Mouse (Mus musculus): ENCODE measurements around the gene Oasl1. TPM values are rescaled to one million over a fixed set of nuclear protein-coding genes. Genes with fewer than 3 reads are reported as not detected.

Gene Oasl1
- polyA plus RNA-seq, 1 experiment from 2014 or later = not detected

DNA sequence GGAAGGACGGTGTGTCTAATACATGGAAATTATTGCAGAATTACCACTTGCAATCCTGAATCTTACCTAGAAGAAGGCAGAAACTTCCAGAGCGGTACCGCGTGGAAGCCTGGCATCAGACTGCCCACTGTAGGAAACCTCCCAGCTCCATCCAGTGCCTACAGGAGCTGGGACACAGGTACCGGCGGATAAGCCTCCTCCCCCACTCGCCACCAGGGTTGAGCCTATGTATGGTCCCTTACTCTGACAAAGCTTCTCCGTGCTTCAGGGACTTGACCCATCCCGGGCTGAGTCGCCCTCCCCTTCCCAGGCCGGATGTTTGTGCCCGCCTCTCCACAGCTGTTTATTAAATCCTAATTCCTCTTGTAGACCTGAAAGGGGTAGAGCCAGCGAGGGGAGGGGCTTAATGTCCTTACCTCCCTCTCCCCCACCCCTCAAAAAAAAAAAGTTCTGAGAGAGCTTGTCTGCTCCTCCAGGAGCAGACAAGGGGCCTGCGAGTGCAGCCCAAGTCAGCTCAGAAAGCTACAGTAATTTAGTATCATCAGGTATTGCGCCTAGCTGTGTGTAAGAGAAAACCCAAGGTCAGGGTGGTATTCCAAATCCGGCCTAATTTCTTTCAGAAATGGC, 57.2 kb downstream of the Oasl1 start:
- Histone ChIP-seq H3K27ac (ENCODE audit: low read length) (no peak overlapping the region), H3K27me3 (ENCODE audit: control insufficient read depth, insufficient read depth, low read depth, low read length) (0 out of 2 replicates have a peak, but pooled peaks cover 2% of the 10 kb centered on the region), H3K4me1 (ENCODE audit: control insufficient read depth, insufficient read depth, low read length) (peaks cover 4% of the 10 kb centered on the region; the same call in 1 of the 2 replicates), H3K4me3 (ENCODE audit: low read depth, low read length) (peak overlapping the region; percentile 27), H3K4me2 (ENCODE audit: low read length) (peak overlapping the region; percentile 72), H3K9ac (ENCODE audit: low read depth, low read length) (peak overlapping the region; percentile 51), H3K36me3 (ENCODE audit: control insufficient read depth, insufficient read depth, low read length) (no peaks in the 10 kb centered on the region), H3K9me3 (replicated peaks; ENCODE audit: control insufficient read depth, low read length, poor library complexity, severe bottlenecking) (no peaks in the 10 kb centered on the region)
- ATAC-seq = no peak
- WGBS = 20% methylated on average over 16 of the region's 16 CpGs

DNA sequence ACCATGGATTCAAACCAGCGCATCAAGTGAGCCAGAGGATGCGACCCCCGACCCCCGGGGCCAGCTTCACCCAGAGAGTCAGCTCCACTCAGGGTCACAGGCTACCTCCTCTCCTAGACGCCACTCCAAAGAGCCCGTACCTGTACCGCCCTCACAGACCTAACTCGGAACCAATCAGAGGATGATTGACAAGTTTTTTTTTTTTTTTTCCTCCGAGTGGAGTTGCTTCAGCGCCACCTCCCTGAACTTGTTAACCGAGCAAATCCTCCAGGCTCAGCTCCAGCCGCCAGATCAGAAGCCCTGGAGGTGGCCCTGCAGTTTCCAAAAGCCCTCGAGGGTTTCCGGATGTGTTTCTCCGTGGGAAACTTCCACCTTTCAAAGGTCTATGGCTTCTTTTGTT, 59.0 kb downstream of the Oasl1 start:
- H3K9me3 ChIP-seq (replicated peaks; ENCODE audit: control insufficient read depth, low read length, poor library complexity, severe bottlenecking) = no peaks in the 10 kb centered on the region
- no peak overlapping the region for H3K4me2 ChIP-seq (ENCODE audit: low read length)
- H3K27me3 ChIP-seq (ENCODE audit: control insufficient read depth, insufficient read depth, low read depth, low read length) = 0 out of 2 replicates have a peak, but pooled peaks cover 2% of the 10 kb centered on the region
- H3K4me3 ChIP-seq (ENCODE audit: low read depth, low read length) = no peak overlapping the region
- no peaks in the 10 kb centered on the region for H3K36me3 ChIP-seq (ENCODE audit: control insufficient read depth, insufficient read depth, low read length)
- 61% methylated on average over 15 of the region's 15 CpGs for WGBS
- ATAC-seq = no peak
- peaks cover 4% of the 10 kb centered on the region; the same call in 1 of the 2 replicates for H3K4me1 ChIP-seq (ENCODE audit: control insufficient read depth, insufficient read depth, low read length)
- H3K27ac ChIP-seq (ENCODE audit: low read length) = no peak overlapping the region
- H3K9ac ChIP-seq (ENCODE audit: low read depth, low read length) = no peak overlapping the region

DNA sequence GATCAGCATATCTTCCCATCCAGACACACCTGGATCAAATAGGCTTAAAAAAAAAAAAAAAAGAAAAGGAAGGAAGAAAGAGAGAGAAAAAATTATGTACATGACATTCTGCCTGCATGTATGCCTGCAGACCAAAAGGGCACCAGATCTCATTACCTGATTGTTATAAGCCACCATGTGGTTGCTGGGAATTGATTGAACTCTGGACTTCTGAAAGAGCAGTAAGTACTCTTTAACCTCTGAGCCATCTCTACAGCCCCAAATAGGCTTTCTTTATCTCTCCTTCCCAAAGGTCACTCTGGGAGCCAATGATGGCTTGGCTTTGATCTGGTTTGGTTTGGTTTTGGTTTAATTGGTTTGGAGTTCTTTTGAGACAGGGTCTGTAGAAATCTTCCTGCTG, 62.0 kb downstream of the Oasl1 start:
- no peak overlapping the region for H3K4me2 ChIP-seq (ENCODE audit: low read length)
- H3K36me3 ChIP-seq (ENCODE audit: control insufficient read depth, insufficient read depth, low read length) = no peaks in the 10 kb centered on the region
- no peak overlapping the region for H3K27ac ChIP-seq (ENCODE audit: low read length)
- H3K27me3 ChIP-seq (ENCODE audit: control insufficient read depth, insufficient read depth, low read depth, low read length) = 0 out of 2 replicates have a peak, but pooled peaks cover 2% of the 10 kb centered on the region
- no peak overlapping the region for H3K9ac ChIP-seq (ENCODE audit: low read depth, low read length)
- ATAC-seq = no peak
- no peaks in the 10 kb centered on the region; the same call in 1 of the 2 replicates for H3K4me1 ChIP-seq (ENCODE audit: control insufficient read depth, insufficient read depth, low read length)
- no peak overlapping the region for H3K4me3 ChIP-seq (ENCODE audit: low read depth, low read length)
- no peaks in the 10 kb centered on the region for H3K9me3 ChIP-seq (replicated peaks; ENCODE audit: control insufficient read depth, low read length, poor library complexity, severe bottlenecking)

Other genes starting within 250 kb of the Oasl1 start
- 34.2 and 39.4 TPM in 2 replicates for gene Gltp, start 232.3 kb upstream of the Oasl1 start, polyA plus RNA-seq (2015; fragmentation: Nextera tagmentation; extraction: Ambion mirVana)
- gene Tchp, start 215.5 kb upstream of the Oasl1 start, polyA plus RNA-seq (2015; fragmentation: Nextera tagmentation; extraction: Ambion mirVana) = 16.3 and 17.5 TPM in 2 replicates
- 24.3 and 29.0 TPM in 2 replicates for gene Ankrd13a, start 148.6 kb upstream of the Oasl1 start, polyA plus RNA-seq (2015; fragmentation: Nextera tagmentation; extraction: Ambion mirVana)
- gene Git2, start 147.7 kb upstream of the Oasl1 start, polyA plus RNA-seq (2015; fragmentation: Nextera tagmentation; extraction: Ambion mirVana) = 48.4 and 54.1 TPM in 2 replicates
- gene 1500011B03Rik, start 99.8 kb upstream of the Oasl1 start, polyA plus RNA-seq (2015; fragmentation: Nextera tagmentation; extraction: Ambion mirVana) = 272 and 306 TPM in 2 replicates
- not detected in 2 replicates for gene 4930519G04Rik, start 69.6 kb upstream of the Oasl1 start, polyA plus RNA-seq (2015; fragmentation: Nextera tagmentation; extraction: Ambion mirVana)
- gene Gm9936, start 64.6 kb upstream of the Oasl1 start, polyA plus RNA-seq (2015; fragmentation: Nextera tagmentation; extraction: Ambion mirVana) = 3.1 and 3.7 TPM in 2 replicates
- gene Oasl2, start 26.3 kb upstream of the Oasl1 start, polyA plus RNA-seq (2015; fragmentation: Nextera tagmentation; extraction: Ambion mirVana) = 2.8 and 3.1 TPM in 2 replicates
- gene 2210016L21Rik, start 18.9 kb downstream of the Oasl1 start, polyA plus RNA-seq (2015; fragmentation: Nextera tagmentation; extraction: Ambion mirVana) = 117 and 132 TPM in 2 replicates
- 0.05 TPM in 1 of 2 replicates, not detected in the other for gene Hnf1a, start 47.9 kb downstream of the Oasl1 start, polyA plus RNA-seq (2015; fragmentation: Nextera tagmentation; extraction: Ambion mirVana)
- gene Sppl3, start 87.9 kb downstream of the Oasl1 start, polyA plus RNA-seq (2015; fragmentation: Nextera tagmentation; extraction: Ambion mirVana) = 18.2 and 18.4 TPM in 2 replicates
- 34.8 and 43.1 TPM in 2 replicates for gene Gm10401, start 175.1 kb downstream of the Oasl1 start, polyA plus RNA-seq (2015; fragmentation: Nextera tagmentation; extraction: Ambion mirVana)
- 14.2 and 15.8 TPM in 2 replicates for gene Acads, start 196.1 kb downstream of the Oasl1 start, polyA plus RNA-seq (2015; fragmentation: Nextera tagmentation; extraction: Ambion mirVana)
- 27.7 and 30.5 TPM in 2 replicates for gene Unc119b, start 211.7 kb downstream of the Oasl1 start, polyA plus RNA-seq (2015; fragmentation: Nextera tagmentation; extraction: Ambion mirVana)
- 22.9 and 25.4 TPM in 2 replicates for gene Mlec, start 234.9 kb downstream of the Oasl1 start, polyA plus RNA-seq (2015; fragmentation: Nextera tagmentation; extraction: Ambion mirVana)